Mouse (Mus musculus): ENCODE results near the gene Nes.

DNA sequence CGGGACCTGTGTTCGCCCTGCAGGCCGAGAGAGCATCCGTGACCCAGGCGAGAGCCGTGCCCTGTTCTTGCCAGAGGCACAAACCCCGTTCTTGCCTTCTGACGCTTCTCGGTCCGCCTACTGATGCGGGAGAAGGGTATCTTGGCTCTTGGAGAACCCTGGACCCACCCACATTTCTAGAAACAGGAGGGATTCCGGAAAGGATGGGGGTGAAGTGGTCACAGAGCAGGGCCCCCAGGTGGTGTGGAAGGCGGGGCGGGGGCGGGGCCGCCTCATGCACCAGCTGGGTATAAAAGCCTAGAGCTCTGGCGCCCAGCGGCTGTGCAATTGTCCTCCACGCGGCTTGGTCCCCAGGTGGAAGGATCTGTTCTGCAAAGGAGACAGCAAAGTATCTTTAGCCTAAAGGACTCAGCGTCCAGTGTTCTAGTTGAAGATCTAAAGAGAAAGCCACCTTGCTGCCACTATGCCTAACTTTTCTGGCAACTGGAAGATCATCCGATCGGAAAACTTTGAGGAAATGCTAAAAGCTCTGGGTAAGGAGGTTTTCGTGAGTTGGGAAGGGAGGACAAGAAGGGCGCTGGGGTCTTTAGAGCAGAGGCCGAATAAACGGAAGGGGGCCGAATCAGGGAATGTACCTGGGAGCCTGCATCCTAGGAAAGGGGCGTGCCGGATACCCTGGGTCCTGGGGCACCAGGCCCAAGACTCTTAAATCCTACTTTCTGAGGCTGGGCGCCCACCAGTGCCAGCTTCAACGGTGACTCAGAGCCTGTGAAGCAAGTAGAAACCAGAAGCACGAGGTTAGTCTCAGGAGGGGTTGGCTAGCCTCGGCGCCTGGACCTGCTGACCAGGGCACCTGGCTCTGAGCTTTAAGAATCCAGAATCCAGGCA lies 22.3 kb upstream of the Nes start, which contains the start of gene Crabp2:
- TF ChIP-seq CTCF (IDR thresholded peaks at IDR 0.05) (no peak), EP300 (IDR thresholded peaks at IDR 0.05) (no peak)
